Mouse (Mus musculus) urinary bladder, adult 2 months (tissue): Measurements from ENCODE around the gene Fbl. TPM values are rescaled to one million over a fixed set of nuclear protein-coding genes. Genes with fewer than 3 reads are reported as not detected.
"Not testable (repeated sequence)": the region's sequence is repeated elsewhere in the genome, so short reads cannot be mapped to it uniquely, and the experiment has no call there.

ENCODE experiments used
- DNase-seq: peaks from one replicate; pipeline ENCODE4 v3.0.0; 2022; ENCODE audit warnings: low spot score
- polyA plus RNA-seq: library from polyadenylated mRNA; depleted of rRNA; stranded (reverse); fragments of >200 nt; gene quantifications from 2 replicates; pipeline ENCODE4 v1.2.3, GENCODE M21; 2012; rRNA removed

Fbl gene
- polyA plus RNA-seq, 1 experiment: 108 TPM

DNA sequence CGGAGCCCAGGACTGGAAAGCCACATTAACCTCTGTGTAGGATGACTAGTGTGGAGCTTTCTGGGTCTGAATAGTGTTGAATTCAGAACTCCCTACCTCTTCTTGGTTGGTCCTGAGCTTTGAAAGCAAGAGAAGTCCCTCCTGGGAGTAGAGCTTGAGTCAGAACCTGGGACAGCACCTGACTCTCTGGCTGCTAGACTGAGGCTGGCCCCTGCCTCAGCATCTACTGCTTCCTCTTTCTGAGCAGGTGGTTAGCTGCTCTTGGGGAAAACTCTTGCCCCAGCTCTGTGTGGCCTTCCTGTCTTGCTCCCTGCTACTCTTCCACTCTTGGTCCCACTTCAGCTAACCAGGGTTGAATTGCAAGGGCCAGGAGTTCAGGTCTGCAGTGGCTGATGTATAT, 22.4 kb downstream of the Fbl start:
- DNase-seq: no peak

DNA sequence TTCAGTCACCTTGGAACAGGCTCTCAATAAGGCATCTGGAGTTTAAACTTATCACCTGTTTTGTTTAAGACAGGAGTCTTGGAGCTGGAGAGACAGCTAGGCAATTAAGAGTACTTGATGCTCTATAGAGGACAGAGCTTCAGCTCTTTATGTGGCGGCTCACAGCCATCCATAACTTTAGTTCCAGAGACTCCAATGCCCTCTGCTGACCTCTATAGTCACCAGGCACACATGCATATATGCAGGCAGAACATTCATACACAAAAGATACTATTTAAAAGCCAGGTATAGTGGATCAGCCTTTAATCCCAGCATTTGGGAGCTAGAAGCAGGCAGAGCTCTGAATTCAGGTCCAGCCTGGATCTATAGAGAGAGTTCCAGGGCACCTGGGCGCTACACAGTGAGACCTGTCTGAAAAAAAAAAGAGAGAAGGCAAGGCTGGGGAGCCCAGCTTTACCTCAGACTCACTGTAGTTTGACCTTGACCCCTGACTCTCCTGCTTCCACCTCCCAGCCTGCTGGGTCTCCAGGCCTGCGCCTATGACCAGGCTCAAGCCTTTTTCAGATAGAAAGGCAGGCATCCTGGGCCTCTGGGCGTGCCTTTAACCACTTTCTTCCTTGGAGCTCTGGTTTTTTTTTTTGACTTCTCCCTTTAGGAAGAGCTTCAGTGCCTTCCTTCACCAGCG, 26.0 kb downstream of the Fbl start:
- no peak for DNase-seq

DNA sequence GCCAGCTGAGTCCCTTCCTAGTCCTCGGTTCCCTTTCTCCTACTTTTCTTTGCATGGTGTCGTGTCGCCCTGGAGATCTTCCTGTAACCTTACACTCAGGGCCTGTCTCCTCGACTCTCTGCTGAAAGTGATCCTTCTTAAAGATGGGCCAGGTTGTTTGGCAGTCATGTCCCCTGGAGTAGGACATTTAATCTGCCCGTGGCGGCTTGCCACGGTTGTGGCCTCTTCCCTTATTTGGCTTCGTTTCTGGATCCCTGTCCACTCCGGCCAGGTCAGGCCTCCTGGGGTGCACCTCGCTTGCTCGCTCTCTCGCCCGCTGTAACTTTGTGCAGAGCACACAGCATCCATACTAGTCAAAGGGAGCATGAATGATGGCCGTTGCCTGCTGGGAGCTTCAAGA, 27.0 kb downstream of the Fbl start:
- DNase-seq: no peak

DNA sequence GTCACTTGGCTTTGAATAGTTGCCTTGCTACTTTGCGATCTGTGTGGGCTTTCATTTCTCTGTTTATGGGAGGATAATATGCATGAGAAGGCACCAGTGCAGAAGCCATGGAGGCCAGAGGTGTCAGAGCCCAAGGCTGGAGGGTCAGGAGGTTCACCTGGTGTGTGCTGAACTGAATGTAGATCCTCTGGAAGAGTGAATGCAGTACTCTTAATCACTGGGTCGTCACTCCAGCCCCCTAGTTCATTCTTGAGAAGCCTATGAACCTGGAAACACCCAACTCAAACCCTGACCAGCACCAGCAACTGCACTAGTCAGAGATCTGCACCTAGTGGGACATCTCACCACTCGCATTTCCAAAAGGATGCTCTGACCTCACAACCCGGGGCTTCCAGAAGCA, 29.5 kb downstream of the Fbl start:
- no peak for DNase-seq

DNA sequence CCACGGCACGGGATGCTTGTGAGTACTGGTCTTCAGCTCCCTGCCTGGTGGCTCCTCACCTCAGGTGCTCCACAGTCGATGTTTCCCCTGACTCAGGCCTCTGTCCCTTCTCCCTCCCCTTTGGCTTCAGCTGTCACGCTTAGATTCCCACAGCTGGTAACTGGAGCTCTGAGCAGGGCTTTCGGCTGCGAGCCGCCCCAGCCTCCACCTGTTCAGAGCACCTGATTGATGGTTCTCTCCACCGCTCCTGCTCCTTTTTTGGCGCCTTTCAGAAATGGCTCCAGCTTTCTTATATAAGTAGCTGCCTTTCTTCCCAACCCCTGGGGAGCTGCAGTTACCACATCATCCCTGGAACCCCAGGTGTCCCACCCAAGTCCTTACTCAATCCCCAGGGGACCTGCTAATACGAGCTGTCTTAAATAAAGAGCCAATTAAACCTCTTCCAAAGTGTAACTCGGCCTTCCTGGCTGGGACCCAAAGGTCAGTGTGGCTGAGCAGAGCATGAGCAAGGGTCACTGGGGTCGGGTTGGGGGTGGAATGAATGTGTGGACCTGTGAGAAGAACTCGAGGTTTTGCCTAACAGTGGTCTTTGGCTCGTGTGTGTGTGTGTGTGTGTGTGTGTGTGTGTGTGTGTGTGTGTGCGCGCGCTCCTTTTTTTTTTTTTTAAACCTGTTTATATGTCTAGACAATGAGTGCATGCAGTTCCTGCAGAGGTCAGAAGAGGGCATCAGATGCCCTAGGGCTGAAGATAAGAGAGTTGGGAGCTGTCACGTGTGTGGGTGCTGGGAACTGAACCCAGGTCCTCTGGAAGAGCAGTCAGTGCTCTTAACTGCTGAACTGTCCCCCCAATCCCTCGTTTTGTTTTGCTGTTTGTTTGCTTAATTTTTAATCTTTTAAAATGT, 33.9 kb downstream of the Fbl start:
- no peak for DNase-seq

DNA sequence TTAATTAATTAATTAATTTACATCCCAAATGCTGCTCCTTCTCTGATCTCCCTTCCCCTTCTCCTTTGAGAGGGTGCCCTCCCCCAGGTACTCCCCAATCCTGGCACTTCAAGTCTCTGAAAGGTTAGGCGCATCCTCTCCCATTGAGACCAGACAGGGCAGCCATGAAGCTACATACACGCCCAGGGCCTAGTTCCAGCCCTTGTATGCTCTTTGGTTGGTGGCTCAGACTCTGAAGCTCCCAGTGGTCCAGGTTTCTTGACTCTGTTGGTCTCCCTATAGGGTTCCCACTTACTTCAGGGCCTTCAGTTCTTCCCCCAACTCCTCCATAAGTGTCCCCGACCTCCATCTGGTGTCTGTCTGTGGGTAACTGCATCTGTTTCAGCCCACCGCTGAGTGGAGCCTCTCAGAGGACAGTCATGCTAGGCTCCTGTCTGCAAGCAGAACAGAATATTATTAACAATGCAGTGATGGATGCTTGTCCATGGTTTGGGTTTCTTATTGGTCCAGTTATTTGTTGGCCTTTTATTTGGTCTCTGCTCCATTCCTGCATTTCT, 36.6 kb downstream of the Fbl start:
- no peak for DNase-seq

DNA sequence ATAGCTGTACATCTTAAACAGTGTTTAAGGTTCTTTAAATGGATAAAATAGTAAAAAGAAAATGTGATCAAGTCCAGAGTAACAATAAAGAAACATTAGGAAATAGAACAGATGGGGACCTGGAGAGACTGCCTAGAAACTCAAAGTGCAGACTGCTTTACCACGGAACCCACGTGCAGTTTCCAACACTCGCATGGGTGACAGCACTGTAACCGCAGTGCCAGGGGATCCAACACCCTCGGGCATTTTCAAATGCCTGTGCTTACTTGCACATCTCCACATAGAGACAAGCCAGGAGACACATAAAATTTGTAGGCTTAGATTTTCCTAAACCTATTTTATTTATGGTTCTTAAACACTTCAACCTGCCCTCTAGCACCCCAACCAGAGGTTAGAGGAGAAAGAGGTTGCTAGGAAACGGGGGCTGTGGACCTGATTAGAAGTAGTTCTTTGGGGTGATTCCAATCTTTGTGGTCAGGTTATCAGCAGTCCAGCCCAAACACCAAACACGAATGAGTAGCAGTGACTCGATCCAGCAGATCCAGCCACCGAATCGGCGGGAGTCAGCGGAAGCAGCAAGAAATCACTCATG, 39.0 kb downstream of the Fbl start:
- no peak for DNase-seq

DNA sequence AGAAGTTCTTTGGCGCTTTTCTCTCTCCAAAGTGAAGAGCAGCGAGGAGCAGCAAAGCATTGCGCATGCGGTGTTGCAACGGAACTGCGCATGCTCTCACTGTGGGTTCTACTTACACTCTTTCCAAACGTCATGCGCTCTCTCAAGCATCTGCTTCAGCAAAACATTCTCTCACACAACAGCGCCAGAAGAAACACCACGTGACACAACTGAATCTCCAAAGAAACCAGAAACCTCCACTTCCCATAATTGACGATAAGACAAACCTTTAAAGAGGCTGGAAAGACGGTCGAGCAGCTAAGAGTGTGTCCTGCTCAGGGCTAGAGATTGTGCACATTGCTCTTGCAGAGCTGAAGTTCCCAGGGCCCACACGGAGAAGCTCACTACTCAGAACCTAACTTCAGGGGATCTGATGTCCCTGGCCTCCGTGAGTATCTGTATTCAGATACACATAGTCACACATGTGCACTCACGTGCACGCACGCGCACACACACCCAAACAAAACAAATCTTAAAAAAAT, 39.5 kb downstream of the Fbl start:
- no peak for DNase-seq

DNA sequence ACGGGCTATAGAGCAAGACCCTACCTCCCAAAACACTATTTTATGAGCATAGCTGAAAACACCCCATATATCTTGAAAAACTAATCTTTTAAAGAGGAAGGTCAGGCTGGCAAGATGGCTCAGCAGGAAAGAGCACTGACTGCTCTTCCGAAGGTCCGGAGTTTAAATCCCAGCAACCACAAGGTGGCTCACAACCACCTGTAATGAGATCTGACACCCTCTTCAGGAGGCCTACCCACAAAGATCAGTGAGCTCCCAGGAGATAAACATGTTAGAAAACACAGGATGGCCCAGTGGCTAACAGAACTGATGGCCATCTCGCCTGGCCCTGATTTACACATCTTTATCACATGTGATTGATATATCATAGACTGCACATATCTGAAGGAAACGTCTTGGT, 41.2 kb downstream of the Fbl start:
- DNase-seq: no peak

DNA sequence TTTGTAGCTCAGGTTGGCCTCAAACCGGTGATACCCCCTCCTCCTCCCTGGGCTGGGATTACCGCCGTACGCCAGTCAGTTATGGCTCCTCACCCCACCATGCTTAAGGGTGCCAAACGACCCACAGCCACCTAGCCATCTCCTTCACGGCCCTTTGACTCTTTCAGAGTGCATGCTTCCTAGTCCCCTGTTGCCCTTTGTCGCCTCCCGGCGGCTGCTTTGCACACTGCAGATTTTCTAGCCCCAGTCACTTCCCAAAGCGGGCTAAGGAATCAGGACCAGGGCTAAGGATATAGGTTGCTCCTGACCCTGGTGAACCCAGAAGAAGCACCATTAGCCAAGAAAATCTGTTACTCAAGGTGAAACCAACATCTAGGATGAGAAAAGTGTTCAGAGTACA, 44.6 kb downstream of the Fbl start:
- DNase-seq: peak; percentile 60

DNA sequence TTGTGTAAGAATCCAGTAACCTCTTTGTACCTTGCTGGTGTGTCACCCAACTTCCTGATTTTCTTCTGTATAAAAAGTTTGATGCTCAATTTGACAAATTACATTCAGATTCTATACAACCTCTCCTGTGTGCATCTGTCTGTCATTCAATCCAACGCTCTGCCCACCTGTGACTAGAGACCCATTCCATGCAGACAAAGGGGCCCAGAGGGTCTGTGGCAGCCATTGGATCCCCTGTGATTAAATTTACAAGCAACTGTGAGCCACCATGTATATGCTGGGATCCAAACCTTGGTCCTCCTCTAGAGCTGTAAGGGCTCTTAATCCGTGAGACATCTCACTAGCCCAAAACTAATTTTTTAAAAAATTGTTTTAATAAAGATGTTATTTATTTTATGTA, 46.4 kb downstream of the Fbl start:
- DNase-seq: not testable (repeated sequence)

DNA sequence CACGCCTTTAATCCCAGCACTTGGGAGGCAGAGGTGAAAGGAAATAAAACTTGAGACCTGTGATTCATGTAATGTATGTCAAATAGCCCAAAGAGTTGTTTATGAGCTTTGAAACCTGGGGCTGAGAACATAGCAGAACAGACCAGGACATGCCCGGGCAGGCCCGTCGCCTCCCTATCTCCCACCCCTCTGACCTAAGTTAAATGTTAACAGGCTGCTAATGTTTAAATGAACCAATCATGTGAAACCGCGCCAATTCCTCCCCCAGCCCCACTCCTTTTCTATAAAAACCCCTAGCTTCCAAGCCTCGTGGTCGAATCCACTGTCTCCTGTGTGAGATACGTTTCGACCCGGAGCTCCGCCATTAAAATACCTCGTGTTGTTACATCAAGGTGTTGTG, 48.3 kb downstream of the Fbl start:
- not testable (repeated sequence) for DNase-seq

DNA sequence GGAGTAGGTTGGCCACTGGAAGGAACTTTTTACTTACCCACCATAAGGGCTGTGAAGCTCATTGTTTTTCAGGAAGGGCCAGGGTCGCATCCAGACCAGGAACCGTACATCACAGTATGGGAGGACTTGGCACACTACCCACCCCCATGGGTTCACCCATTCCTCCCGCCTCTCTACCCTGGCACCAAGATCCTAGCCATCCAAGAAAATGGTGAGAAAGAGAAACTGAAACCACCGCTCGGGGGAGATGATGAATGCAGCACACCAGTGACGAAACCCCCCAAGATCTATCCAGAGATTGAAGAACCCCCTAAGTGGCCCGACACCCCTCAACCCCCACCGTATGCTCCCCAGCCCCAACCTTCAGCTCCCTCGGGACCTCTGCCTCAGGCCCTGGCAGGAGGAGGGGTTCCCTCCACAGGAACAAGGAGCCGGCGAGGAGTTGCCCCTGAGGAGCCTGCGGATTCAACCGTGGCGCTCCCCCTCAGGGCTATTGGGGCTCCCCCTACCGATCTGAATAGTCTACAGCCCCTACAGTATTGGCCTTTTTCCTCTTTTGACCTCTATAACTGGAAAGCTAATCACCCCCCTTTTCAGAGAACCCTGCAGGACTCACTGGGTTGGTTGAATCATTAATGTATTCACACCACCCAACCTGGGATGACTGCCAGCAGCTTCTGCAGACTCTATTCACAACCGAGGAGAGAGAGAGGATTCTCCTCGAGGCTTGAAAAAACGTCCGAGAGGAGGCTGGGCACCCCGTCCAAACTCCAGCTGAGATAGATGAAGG, 49.6 kb downstream of the Fbl start:
- not testable (repeated sequence) for DNase-seq

DNA sequence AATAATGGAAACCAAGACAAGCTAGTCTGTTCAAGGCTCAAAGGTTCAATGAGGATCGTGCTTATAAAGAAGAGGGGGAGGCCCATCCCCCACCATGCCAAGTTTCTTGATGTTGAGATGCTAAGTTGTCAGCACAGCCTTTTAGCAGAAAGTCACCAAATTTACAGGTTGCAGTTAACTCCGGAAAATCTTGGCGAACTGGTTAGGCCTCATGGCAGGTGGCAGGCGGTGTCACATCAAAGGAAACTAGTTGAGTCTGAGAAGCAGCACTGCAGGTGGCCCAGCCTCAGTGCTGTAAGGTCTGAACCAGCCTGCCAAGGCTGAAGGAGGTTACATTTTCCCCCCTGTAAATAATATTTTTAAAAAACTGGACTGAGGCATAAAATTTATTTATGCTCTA, 57.3 kb downstream of the Fbl start:
- DNase-seq: not testable (repeated sequence)

DNA sequence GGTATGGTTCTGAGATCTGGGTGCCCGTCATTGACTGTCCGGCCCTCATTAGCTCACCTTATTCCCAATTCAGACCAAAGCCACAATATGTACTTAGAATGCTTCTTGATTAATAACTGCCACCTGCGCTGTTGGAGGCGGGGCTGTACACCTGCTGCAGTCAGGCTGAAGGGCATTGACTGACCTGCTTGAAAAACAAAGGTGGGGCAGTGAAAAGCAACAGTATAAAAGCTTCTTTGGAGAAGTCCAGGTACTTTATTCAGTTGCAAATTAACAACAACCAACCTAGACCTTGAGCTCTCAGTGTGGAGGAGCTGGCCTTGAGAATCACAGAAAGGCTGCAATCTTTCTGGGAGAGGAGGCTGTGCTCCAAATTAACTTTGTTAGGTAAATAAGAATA, 57.9 kb downstream of the Fbl start:
- not testable (repeated sequence) for DNase-seq

Other genes with a start within 250 kb of the Fbl start
- 7.2 and 7.6 TPM in 2 replicates for gene Zfp974, start 240.2 kb upstream of the Fbl start, polyA plus RNA-seq
- 6.4 and 8.0 TPM in 2 replicates for gene Zfp780b, start 190.5 kb upstream of the Fbl start, polyA plus RNA-seq
- gene Zfp850, start 155.6 kb upstream of the Fbl start, polyA plus RNA-seq: 0.84 and 0.88 TPM in 2 replicates
- gene Psmc4, start 119.6 kb upstream of the Fbl start, polyA plus RNA-seq: 143 and 175 TPM in 2 replicates
- gene Fcgbp, start 98.5 kb upstream of the Fbl start, polyA plus RNA-seq: 1.3 TPM in 2 replicates
- gene 9530053A07Rik, start 40.2 kb upstream of the Fbl start, polyA plus RNA-seq: 0.01 TPM in 1 of 2 replicates, not detected in the other
- 11.7 and 17.6 TPM in 2 replicates for gene Dyrk1b, start 9.8 kb downstream of the Fbl start, polyA plus RNA-seq
- gene Eid2, start 98.2 kb downstream of the Fbl start, polyA plus RNA-seq: 14.8 and 15.6 TPM in 2 replicates
- gene Eid2b, start 108.0 kb downstream of the Fbl start, polyA plus RNA-seq: 9.4 and 10.1 TPM in 2 replicates
- gene Selenov, start 121.5 kb downstream of the Fbl start, polyA plus RNA-seq: 0.19 TPM in 1 of 2 replicates, not detected in the other
- gene Dll3, start 132.5 kb downstream of the Fbl start, polyA plus RNA-seq: not detected in 2 replicates
- 33.7 and 41.8 TPM in 2 replicates for gene Timm50, start 142.4 kb downstream of the Fbl start, polyA plus RNA-seq
- 60.7 and 72.5 TPM in 2 replicates for gene Supt5, start 169.0 kb downstream of the Fbl start, polyA plus RNA-seq
- 1,939 and 2,023 TPM in 2 replicates for gene Rps16, start 180.9 kb downstream of the Fbl start, polyA plus RNA-seq
- 11.7 and 23.9 TPM in 2 replicates for gene Plekhg2, start 202.9 kb downstream of the Fbl start, polyA plus RNA-seq
- gene Zfp36, start 210.5 kb downstream of the Fbl start, polyA plus RNA-seq: 33.5 and 34.1 TPM in 2 replicates
- gene Med29, start 223.0 kb downstream of the Fbl start, polyA plus RNA-seq: 25.6 and 30.8 TPM in 2 replicates
- 108 and 130 TPM in 2 replicates for gene Paf1, start 223.2 kb downstream of the Fbl start, polyA plus RNA-seq